In the genomic region with DNA sequence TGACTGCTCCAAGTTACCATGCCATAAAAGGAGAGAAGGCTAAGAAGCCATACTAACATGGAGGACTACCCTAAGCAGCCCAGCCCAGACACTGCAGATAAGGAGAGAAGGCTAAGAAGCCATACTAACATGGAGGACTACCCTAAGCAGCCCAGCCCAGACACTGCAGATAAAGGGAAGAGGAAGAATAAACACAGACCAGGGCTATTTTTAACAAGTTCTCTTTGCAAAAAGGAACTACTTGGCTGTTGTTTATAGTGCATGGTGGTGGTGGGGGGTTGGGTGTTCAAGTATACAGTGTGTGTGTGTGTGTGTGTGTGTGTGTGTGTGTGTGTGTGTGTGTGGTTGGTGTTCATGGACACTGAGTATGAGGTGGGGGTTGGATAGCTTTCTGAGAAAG, we compare ENCODE assay signal across 8 mouse cellular contexts.
DNase-seq lines count a peak whose midpoint lies in the region; ATAC-seq and TF ChIP-seq lines count a peak whose summit lies in the region.
"Not testable (repeated sequence)": the region's sequence is repeated elsewhere in the genome, so short reads cannot be mapped to it uniquely, and the experiment has no call there.

No protein-coding gene starts in this region.

- not testable (repeated sequence) for H3K9ac ChIP-seq in liver, embryonic 11.5 days (ENCODE audit: low read depth, low read length); lung, embryonic 14.5 days

- not testable (repeated sequence) for H3K4me2 ChIP-seq in liver, embryonic 11.5 days; lung, embryonic 14.5 days

- TF ChIP-seq POLR2A in bone marrow macrophage, adult 2 months (IDR thresholded peaks at IDR 0.05; ENCODE audit: borderline replicate concordance, low read depth, low read length), result not testable (repeated sequence)

- TF ChIP-seq CTCF in bone marrow macrophage, adult 2 months (IDR thresholded peaks at IDR 0.05; ENCODE audit: low read depth, low read length); lung, embryonic 14.5 days (IDR thresholded peaks at IDR 0.05; ENCODE audit: low read depth): not testable (repeated sequence)

- H3K4me1 ChIP-seq in bone marrow macrophage, adult 2 months (ENCODE audit: control insufficient read depth, insufficient read depth, low read length), result peaks cover 36% of the 10 kb centered on the region
- not testable (repeated sequence) for H3K4me1 ChIP-seq in liver, embryonic 11.5 days (replicated peaks; ENCODE audit: control insufficient read depth, insufficient read depth, low read length); lung, embryonic 14.5 days (ENCODE audit: insufficient read depth)

- ATAC-seq in hematopoietic stem cell, adult 5-6 weeks (replicated peaks in 1 of 2; ENCODE audit: insufficient read depth in 1 of 2, low FRiP score in 2 of 2, low TSS enrichment in 1 of 2, low read depth in 1 of 2, poor library complexity in 2 of 2, severe bottlenecking in 2 of 2), result peak; percentile 42 to 59; a peak in 3 of 4 replicates
- ATAC-seq in liver, embryonic 11.5 days (replicated peaks; ENCODE audit: low FRiP score), result peak; percentile 53; the same call in 1 of the 2 replicates
- ATAC-seq in lung, embryonic 14.5 days (ENCODE audit: insufficient read depth), result peak; percentile 63; the same call in 1 of the 2 replicates
- ATAC-seq in megakaryocyte-erythroid progenitor cell, adult 5-6 weeks (replicated peaks; ENCODE audit: low FRiP score, low TSS enrichment, poor library complexity, severe bottlenecking), result peak; percentile 61; the same call in 1 of the 2 replicates

- H3K27me3 ChIP-seq in liver, embryonic 11.5 days (replicated peaks; ENCODE audit: control insufficient read depth, insufficient read depth, low read length); lung, embryonic 14.5 days (ENCODE audit: insufficient read depth, low read length): not testable (repeated sequence)

- H3K4me3 ChIP-seq in bone marrow macrophage, adult 2 months (ENCODE audit: insufficient read depth, low read length); liver, embryonic 11.5 days (ENCODE audit: low read depth, low read length); lung, embryonic 14.5 days (ENCODE audit: low read depth, low read length): not testable (repeated sequence)

- H3K27ac ChIP-seq in bone marrow macrophage, adult 2 months (ENCODE audit: insufficient read depth, low read depth, low read length), result peak overlapping the region; percentile 95
- not testable (repeated sequence) for H3K27ac ChIP-seq in liver, embryonic 11.5 days (ENCODE audit: low read depth, low read length); lung, embryonic 14.5 days (ENCODE audit: low read depth)

- peak; percentile 61 for DNase-seq in A20 (ENCODE audit: low read depth, low spot score)
- DNase-seq in liver, embryonic 11.5 days (ENCODE audit: low spot score); lung, embryonic 14.5 days: not testable (repeated sequence)
- DNase-seq in lung, postnatal 25 days (ENCODE audit: low spot score), result peak; percentile 31
- DNase-seq in spleen, postnatal 36 days (ENCODE audit: low spot score in 2 of 2), result peak; percentile 55 to 69

- not testable (repeated sequence) for H3K36me3 ChIP-seq in liver, embryonic 11.5 days (ENCODE audit: control insufficient read depth, insufficient read depth, low read length); lung, embryonic 14.5 days (ENCODE audit: insufficient read depth)

- not testable (repeated sequence) for H3K9me3 ChIP-seq in liver, embryonic 11.5 days (ENCODE audit: control insufficient read depth, low read length); lung, embryonic 14.5 days (ENCODE audit: low read depth, low read length)
